Mouse (Mus musculus) inflammation-experienced regulatory T-cells, adult 16 weeks (primary cell): ENCODE measurements around the gene E130309D02Rik. TPM values are rescaled to one million over a fixed set of nuclear protein-coding genes. Genes with fewer than 3 reads are reported as not detected.

Experiments
- polyA plus RNA-seq: library from polyadenylated mRNA; unstranded; fragments of 100-300 nt; shearing (Covaris generic); gene quantifications from one replicate; pipeline ENCODE4 v1.2.1, GENCODE M21; 2017

Gene E130309D02Rik
- 7.4 TPM for polyA plus RNA-seq

GRCm38 (mm10) chr5:143314730-143315513 is at the start of gene E130309D02Rik:
TSS of gene E130309D02Rik (minus strand) at chr5:143315360.

GRCm38 (mm10) chr5:143356686-143357388 is 41.7 kb upstream of the E130309D02Rik start, which contains the start of gene Grid2ip:
TSS of gene Grid2ip (plus strand) at chr5:143357338.

GRCm38 (mm10) chr5:143328690-143329495 is 13.7 kb upstream of the E130309D02Rik start, which contains the start of gene Zdhhc4:
TSS of gene Zdhhc4 (minus strand) at chr5:143329256.

GRCm38 (mm10) chr5:143293404-143293803 is 21.8 kb downstream of the E130309D02Rik start, which contains the start of gene Zfp853:
TSS of gene Zfp853 (minus strand) at chr5:143293623.

GRCm38 (mm10) chr5:143269363-143270150 is 45.6 kb downstream of the E130309D02Rik start, which contains the start of gene Zfp316:
TSS of gene Zfp316 (minus strand) at chr5:143270022.

Other genes with a start within 250 kb of the E130309D02Rik start
- 67.7 TPM for gene Rnf216, start 202.4 kb downstream of the E130309D02Rik start, polyA plus RNA-seq
- 0.10 TPM for gene Olfr718-ps1, start 167.8 kb downstream of the E130309D02Rik start, polyA plus RNA-seq
- 16.3 TPM for gene Rbak, start 134.6 kb downstream of the E130309D02Rik start, polyA plus RNA-seq
- gene Spdye4b, start 134.3 kb downstream of the E130309D02Rik start, polyA plus RNA-seq = not detected
- gene Spdye4a, start 88.5 kb downstream of the E130309D02Rik start, polyA plus RNA-seq = not detected
- gene Zfp12, start 80.2 kb downstream of the E130309D02Rik start, polyA plus RNA-seq = 13.1 TPM
- gene Zfp316, start 45.3 kb downstream of the E130309D02Rik start, polyA plus RNA-seq = 0.13 TPM
- gene Zfp853, start 21.7 kb downstream of the E130309D02Rik start, polyA plus RNA-seq = not detected
- 108 TPM for gene Zdhhc4, start 13.9 kb upstream of the E130309D02Rik start, polyA plus RNA-seq
- not detected for gene Grid2ip, start 42.0 kb upstream of the E130309D02Rik start, polyA plus RNA-seq
- 35.8 TPM for gene Kdelr2, start 88.5 kb upstream of the E130309D02Rik start, polyA plus RNA-seq
- 19.8 TPM for gene Daglb, start 149.2 kb upstream of the E130309D02Rik start, polyA plus RNA-seq
- gene Rac1, start 212.7 kb upstream of the E130309D02Rik start, polyA plus RNA-seq = 22.1 TPM